Mouse (Mus musculus) gastrocnemius, adult 18-20 months (tissue): ENCODE measurements around the gene Gpc3. TPM values are rescaled to one million over a fixed set of nuclear protein-coding genes. Genes with fewer than 3 reads are reported as not detected.
A peak's percentile ranks its signal among the peaks of the same experiment; 100 is the strongest.

Source experiments
- DNase-seq: peaks from one replicate; pipeline ENCODE4 v3.0.0; 2021; ENCODE audit warnings: low spot score
- long read RNA-seq, 2 experiments: library from polyadenylated mRNA; stranded (forward); transcript quantifications; one replicate each; pipeline ENCODE4 v2.0.0; 2021
- total RNA-seq, 2 experiments: library from RNA; stranded (reverse); gene quantifications; 2 replicates each; pipeline ENCODE4 v1.2.3; 2021

Gpc3 gene
- total RNA-seq: 1 to 10 TPM; 5.1 to 8.2 TPM
- long read RNA-seq, experiment 1, partial matches to known transcripts: 0 of 1 reads
- long read RNA-seq, experiment 1, other reads (novel, unspliced or antisense): 0 of 1 reads
- long read RNA-seq, experiment 2, partial matches to known transcripts: 1 of 5 reads
- long read RNA-seq, experiment 2, other reads (novel, unspliced or antisense): 0 of 5 reads

GRCm38 (mm10) chrX:52613328-52614030, at the start of gene Gpc3:
TSS of gene Gpc3 (minus strand) at chrX:52613950.
- no peak for DNase-seq

GRCm38 (mm10) chrX:52651975-52652374, 38.2 kb upstream of the Gpc3 start:
- DNase-seq: peak; percentile 37

- no peak for DNase-seq
These were observed 37.8 kb upstream of the Gpc3 start for GRCm38 (mm10) chrX:52651472-52651948.

GRCm38 (mm10) chrX:52648910-52649785, 35.4 kb upstream of the Gpc3 start:
- DNase-seq: no peak

GRCm38 (mm10) chrX:52644393-52644792, 30.6 kb upstream of the Gpc3 start:
- DNase-seq: no peak

- DNase-seq: no peak
These were observed 29.6 kb upstream of the Gpc3 start for GRCm38 (mm10) chrX:52643350-52643749.

GRCm38 (mm10) chrX:52642126-52642525, 28.4 kb upstream of the Gpc3 start:
- no peak for DNase-seq

GRCm38 (mm10) chrX:52637419-52637818, 23.7 kb upstream of the Gpc3 start:
- no peak for DNase-seq

- no peak for DNase-seq
These were observed 20.2 kb upstream of the Gpc3 start for GRCm38 (mm10) chrX:52633976-52634375.

- DNase-seq: no peak
These were observed 19.1 kb upstream of the Gpc3 start for GRCm38 (mm10) chrX:52632688-52633324.

- no peak for DNase-seq
These were observed 13.4 kb upstream of the Gpc3 start for GRCm38 (mm10) chrX:52626963-52627716.

- DNase-seq: no peak
These were observed 4.1 kb upstream of the Gpc3 start for GRCm38 (mm10) chrX:52617813-52618212.

- DNase-seq: no peak
These were observed 2.4 kb upstream of the Gpc3 start for GRCm38 (mm10) chrX:52616152-52616551.

GRCm38 (mm10) chrX:52614031-52614381, 256 bp upstream of the Gpc3 start:
- peak; percentile 21 for DNase-seq

GRCm38 (mm10) chrX:52612806-52613205, 944 bp downstream of the Gpc3 start:
- no peak for DNase-seq

- no peak for DNase-seq
These were observed 1.6 kb downstream of the Gpc3 start for GRCm38 (mm10) chrX:52611987-52612670.

GRCm38 (mm10) chrX:52611541-52611940, 2.2 kb downstream of the Gpc3 start:
- peak; percentile 2 for DNase-seq

- no peak for DNase-seq
These were observed 10.6 kb downstream of the Gpc3 start for GRCm38 (mm10) chrX:52603143-52603542.

- no peak for DNase-seq
These were observed 14.5 kb downstream of the Gpc3 start for GRCm38 (mm10) chrX:52599246-52599645.

- no peak for DNase-seq
These were observed 26.1 kb downstream of the Gpc3 start for GRCm38 (mm10) chrX:52587671-52588070.
